Mouse (Mus musculus) erythroblast, embryonic 14.5 days (primary cell): ENCODE data around the gene Spesp1.

Experiments used
- GATA1 ChIP-seq: IDR thresholded peaks from 2 replicates; pipeline ENCODE4 v1.6.1; 2012; ENCODE audit warnings: low read length, inconsistent platforms, mixed read lengths
- TAL1 ChIP-seq: IDR thresholded peaks from 3 replicates; pipeline ENCODE4 v1.6.1; 2012; ENCODE audit warnings: low read length, inconsistent platforms, mixed read lengths

GRCm38 (mm10) chr9:62325965-62326364 is 44.0 kb upstream of the Spesp1 start:
- TF ChIP-seq TAL1 (no peak), GATA1 (no peak)
